Mouse (Mus musculus) CH12.LX (cell line): ENCODE measurements around the gene Fhdc1. TPM values are rescaled to one million over a fixed set of nuclear protein-coding genes. Genes with fewer than 3 reads are reported as not detected.

Source experiments
- DNase-seq: peaks from one replicate; pipeline ENCODE4 v3.0.0-alpha.2; 2013; ENCODE audit errors: extremely low read depth
- H3K27ac ChIP-seq: 2 replicates; pipeline ENCODE4 v1.5.1; 2012; ENCODE audit warnings: low read depth, mild to moderate bottlenecking, control low read depth, moderate library complexity; ENCODE audit not compliant: insufficient read depth
- H3K27me3 ChIP-seq: replicated peaks from 2 replicates; pipeline ENCODE3; 2012; ENCODE audit warnings: inconsistent platforms
- H3K36me3 ChIP-seq, 2 experiments: replicated peaks in 1 of 2; 2 replicates each; pipeline versions ENCODE3 to v1.6.1; 2012; ENCODE audit warnings: inconsistent platforms in 1 of 2, low read length in 1 of 2, mild to moderate bottlenecking in 1 of 2, mixed read lengths in 1 of 2, moderate library complexity in 1 of 2; ENCODE audit not compliant: control insufficient read depth in 1 of 2, insufficient read depth in 1 of 2
- H3K4me1 ChIP-seq, 2 experiments: 2 replicates each; pipeline ENCODE4 v1.6.1; 2012; ENCODE audit warnings: inconsistent platforms in 1 of 2, moderate library complexity in 1 of 2; ENCODE audit not compliant: insufficient read depth in 2 of 2, control insufficient read depth in 1 of 2
- H3K4me2 ChIP-seq: 2 replicates; pipeline ENCODE4 v1.6.1; 2012; ENCODE audit warnings: low read depth, mild to moderate bottlenecking, control low read depth; ENCODE audit not compliant: poor library complexity, insufficient read depth, severe bottlenecking
- H3K4me3 ChIP-seq, 3 experiments: fragments of 150-350 bp in 1 of 3; sonication (generic) in 1 of 3; replicated peaks in 1 of 3; 2 replicates each; pipeline versions ENCODE3 to v1.5.1; 2011 to 2012; ENCODE audit warnings: low read depth in 2 of 3, low read length in 2 of 3, mild to moderate bottlenecking in 2 of 3, moderate library complexity in 2 of 3, control low read depth in 1 of 3, improper control_type of control experiment in 1 of 3, inconsistent platforms in 1 of 3, mixed read lengths in 1 of 3; ENCODE audit not compliant: poor library complexity in 1 of 3
- H3K79me2 ChIP-seq: replicated peaks from 2 replicates; pipeline ENCODE4 v1.6.1; 2012; ENCODE audit warnings: mild to moderate bottlenecking, moderate library complexity; ENCODE audit not compliant: control insufficient read depth, poor library complexity, insufficient read depth, severe bottlenecking; ENCODE audit errors: extremely low read depth
- H3K9ac ChIP-seq: 2 replicates; pipeline ENCODE4 v1.6.1; 2012; ENCODE audit warnings: low read depth, mild to moderate bottlenecking, control low read depth, moderate library complexity; ENCODE audit not compliant: insufficient read depth
- H3K9me3 ChIP-seq: replicated peaks from 2 replicates; pipeline ENCODE3; 2012; ENCODE audit warnings: low read length, inconsistent platforms, mixed read lengths
- CHD2 ChIP-seq: IDR thresholded peaks from 2 replicates; pipeline ENCODE4 v1.6.1; 2011; ENCODE audit warnings: low read length, improper control_type of control experiment
- CTCF ChIP-seq, 2 experiments: IDR thresholded peaks in 1 of 2; conservative IDR thresholded peaks in 1 of 2; 2 replicates each; pipeline ENCODE4 v1.5.1; 2011 to 2012; ENCODE audit warnings: low read depth in 2 of 2, low read length in 2 of 2, improper control_type of control experiment in 1 of 2, inconsistent platforms in 1 of 2, mild to moderate bottlenecking in 1 of 2, moderate library complexity in 1 of 2
- E2F4 ChIP-seq: IDR thresholded peaks from 2 replicates; pipeline ENCODE4 v1.6.1; 2011; ENCODE audit warnings: low read depth, low read length, improper control_type of control experiment; ENCODE audit not compliant: insufficient replicate concordance
- ELF1 ChIP-seq: IDR thresholded peaks from 2 replicates; pipeline ENCODE4 v1.6.1; 2014; ENCODE audit warnings: low read depth, mild to moderate bottlenecking, inconsistent platforms, low read length, improper control_type of control experiment
- ETS1 ChIP-seq: conservative IDR thresholded peaks from 2 replicates; pipeline ENCODE4 v1.6.1; 2012; ENCODE audit warnings: low read depth, mild to moderate bottlenecking, inconsistent platforms, low read length, improper control_type of control experiment, moderate library complexity
- GABPA ChIP-seq: IDR thresholded peaks from 2 replicates; pipeline ENCODE4 v1.6.1; 2012; ENCODE audit warnings: low read depth, low read length, improper control_type of control experiment, inconsistent platforms; ENCODE audit not compliant: insufficient replicate concordance
- HCFC1 ChIP-seq: IDR thresholded peaks from 2 replicates; pipeline ENCODE4 v1.6.1; 2012; ENCODE audit warnings: low read depth, mild to moderate bottlenecking, inconsistent platforms, low read length, improper control_type of control experiment
- IRF4 ChIP-seq: IDR thresholded peaks from 2 replicates; pipeline ENCODE4 v1.6.1; 2014; ENCODE audit warnings: low read depth, mild to moderate bottlenecking, inconsistent platforms, low read length, improper control_type of control experiment
- JUND ChIP-seq: conservative IDR thresholded peaks from 2 replicates; pipeline ENCODE4 v1.6.1; 2011; ENCODE audit warnings: low read depth, low read length, improper control_type of control experiment
- MAX ChIP-seq: IDR thresholded peaks from 2 replicates; pipeline ENCODE4 v1.6.1; 2011; ENCODE audit warnings: low read length, improper control_type of control experiment
- MEF2A ChIP-seq: IDR thresholded peaks from 2 replicates; pipeline ENCODE4 v1.6.1; 2014; ENCODE audit warnings: low read depth, mild to moderate bottlenecking, inconsistent platforms, low read length, improper control_type of control experiment, borderline replicate concordance
- MYC ChIP-seq: IDR thresholded peaks from 2 replicates; pipeline ENCODE4 v1.6.1; 2011; ENCODE audit warnings: low read depth, mild to moderate bottlenecking, improper control_type of control experiment, low read length
- NELFE ChIP-seq: IDR thresholded peaks from 2 replicates; pipeline ENCODE4 v1.6.1; 2011; ENCODE audit warnings: low read depth, low read length, improper control_type of control experiment
- NRF1 ChIP-seq: IDR thresholded peaks from 2 replicates; pipeline ENCODE4 v1.6.1; 2014; ENCODE audit warnings: low read depth, mild to moderate bottlenecking, inconsistent platforms, low read length, improper control_type of control experiment, moderate library complexity
- PAX5 ChIP-seq: IDR thresholded peaks from 2 replicates; pipeline ENCODE4 v1.6.1; 2012; ENCODE audit warnings: low read length, inconsistent platforms, mixed read lengths
- POLR2A ChIP-seq: IDR thresholded peaks from 2 replicates; pipeline ENCODE4 v1.6.1; 2011; ENCODE audit warnings: low read depth, mild to moderate bottlenecking, improper control_type of control experiment, low read length
- POLR2AphosphoS2 ChIP-seq: IDR thresholded peaks from 2 replicates; pipeline ENCODE4 v1.6.1; 2011; ENCODE audit warnings: low read depth, low read length, improper control_type of control experiment
- RAD21 ChIP-seq: IDR thresholded peaks from 2 replicates; pipeline ENCODE4 v1.6.1; 2011; ENCODE audit warnings: low read depth, mild to moderate bottlenecking, low read length, improper control_type of control experiment, moderate library complexity
- SMC3 ChIP-seq: IDR thresholded peaks from 2 replicates; pipeline ENCODE4 v1.6.1; 2011; ENCODE audit warnings: low read depth, low read length, improper control_type of control experiment
- TBP ChIP-seq: conservative IDR thresholded peaks from 2 replicates; pipeline ENCODE4 v1.6.1; 2011; ENCODE audit warnings: low read depth, low read length, improper control_type of control experiment
- USF2 ChIP-seq: conservative IDR thresholded peaks from 2 replicates; pipeline ENCODE4 v1.6.1; 2011; ENCODE audit warnings: low read depth, low read length, improper control_type of control experiment
- ZC3H11A ChIP-seq: IDR thresholded peaks from 2 replicates; pipeline ENCODE4 v1.6.1; 2012; ENCODE audit warnings: low read depth, mild to moderate bottlenecking, inconsistent platforms, low read length, improper control_type of control experiment
- ZKSCAN1 ChIP-seq: IDR thresholded peaks from 2 replicates; pipeline ENCODE4 v1.6.1; 2012; ENCODE audit warnings: low read depth, inconsistent platforms, low read length, improper control_type of control experiment, borderline replicate concordance
- ZNF384 ChIP-seq: IDR thresholded peaks from 2 replicates; pipeline ENCODE4 v1.6.1; 2012; ENCODE audit warnings: low read depth, low read length, improper control_type of control experiment, inconsistent platforms
- dilution Hi-C: fragments of 300-500 bp; cut with MboI; formaldehyde crosslinking; loops from 2 replicates; pipeline ENCODE4 v1.14.3; 2020; ENCODE audit warnings: low sequenced_read_pairs; ENCODE audit not compliant: extremely low pct_unique_long_range_greater_than_20kb, extremely low pct_ligation_motif_present
- in situ Hi-C: fragments of 300-500 bp; cut with MboI; formaldehyde crosslinking; loops from 3 replicates; pipeline ENCODE4 v1.14.3; 2019; ENCODE audit warnings: low sequenced_read_pairs, low pct_ligation_motif_present, low pct_unique_long_range_greater_than_20kb, mixed read lengths
- polyA plus RNA-seq: library from polyadenylated mRNA; unstranded; fragments of >175 nt; gene quantifications from 2 replicates; pipeline ENCODE4 v1.2.1, GENCODE M21; 2012; ENCODE audit warnings: low read depth; ENCODE audit not compliant: insufficient read length
- total RNA-seq, 2 experiments: library from RNA; depleted of rRNA; stranded (reverse); fragments of 300-350 nt in 1 of 2; fragments of >200 nt in 1 of 2; gene quantifications; 2 replicates each; pipeline ENCODE4 v1.2.3; 2012 to 2014

Gene Fhdc1
- total and polyA plus RNA-seq, 3 experiments: 0.08 TPM; not detected in 2

GRCm38 (mm10) chr3:84438118-84438517, 42.1 kb downstream of the Fhdc1 start:
- dilution Hi-C loops (no loop called here), in situ Hi-C loops (no loop called here)
- Histone ChIP-seq H3K4me3 (no peak overlapping the region), H3K9ac (no peak overlapping the region), H3K36me3 (no peaks in the 10 kb centered on the region), H3K4me2 (no peak overlapping the region), H3K4me1 (peaks cover 0 to 9% of the 10 kb centered on the region in 2 experiments; a peak in 2 of 4 replicates), H3K9me3 (no peaks in the 10 kb centered on the region), H3K27ac (no peak overlapping the region), H3K79me2 (no peaks in the 10 kb centered on the region), H3K27me3 (no peaks in the 10 kb centered on the region)
- no peak for DNase-seq
- TF ChIP-seq ZKSCAN1 (no peak), NRF1 (no peak), ZNF384 (no peak), MEF2A (no peak), GABPA (no peak), MAX (no peak), ETS1 (no peak), JUND (no peak), PAX5 (no peak), POLR2AphosphoS2 (no peak), IRF4 (no peak), E2F4 (no peak), NELFE (no peak), RAD21 (no peak), SMC3 (no peak), MYC (no peak), TBP (no peak), ZC3H11A (no peak), POLR2A (no peak), CHD2 (no peak)

- Histone ChIP-seq H3K9me3 (no peaks in the 10 kb centered on the region), H3K27me3 (no peaks in the 10 kb centered on the region), H3K27ac (no peak overlapping the region), H3K36me3 (no peaks in the 10 kb centered on the region), H3K9ac (no peak overlapping the region), H3K4me1 (peaks cover 0 to 21% of the 10 kb centered on the region in 2 experiments; a peak in 2 of 4 replicates), H3K79me2 (no peaks in the 10 kb centered on the region), H3K4me3 (no peak overlapping the region), H3K4me2 (no peak overlapping the region)
- dilution Hi-C loops: no loop called here
- no peak for DNase-seq
- no peak for TF ChIP-seq USF2
- TF ChIP-seq CHD2: no peak
- TF ChIP-seq ELF1: no peak
- no peak for TF ChIP-seq CTCF (conservative IDR thresholded peaks at IDR 0.05 in 1 of 2, IDR thresholded peaks at IDR 0.05 in 1 of 2; ENCODE audit: low read depth in 2 of 2, low read length in 2 of 2)
- no peak for TF ChIP-seq ZKSCAN1
- no peak for TF ChIP-seq HCFC1
- TF ChIP-seq NRF1: no peak
- in situ Hi-C loops: no loop called here
Measured at GRCm38 (mm10) chr3:84436947-84437346, 43.3 kb downstream of the Fhdc1 start.
